Mouse (Mus musculus): Measurements from ENCODE around the gene Zfp664. TPM values are rescaled to one million over a fixed set of nuclear protein-coding genes. Genes with fewer than 3 reads are reported as not detected.

Zfp664 gene
- polyA plus RNA-seq, 1 experiment from 2014 or later, result 54.1 TPM

GRCm38 (mm10) chr5:124836621-124837020 lies 25.9 kb upstream of the Zfp664 start:
- H3K36me3 ChIP-seq (ENCODE audit: control insufficient read depth, insufficient read depth, low read length), result no peaks in the 10 kb centered on the region
- peaks cover 90% of the 10 kb centered on the region for H3K27me3 ChIP-seq (ENCODE audit: control insufficient read depth, insufficient read depth, low read length)
- no peak overlapping the region for H3K9ac ChIP-seq (ENCODE audit: low read length)
- ATAC-seq (ENCODE audit: insufficient number of reproducible peaks, insufficient read depth, low FRiP score, low read depth), result no peak
- H3K9me3 ChIP-seq (ENCODE audit: control insufficient read depth, low read length), result no peaks in the 10 kb centered on the region
- no peak overlapping the region for H3K4me2 ChIP-seq (ENCODE audit: low read length)
- H3K4me1 ChIP-seq (ENCODE audit: control insufficient read depth in 2 of 2, insufficient read depth in 2 of 2, low read length in 2 of 2), result peaks cover 0 to 14% of the 10 kb centered on the region in 2 experiments; a peak in 3 of 4 replicates
- H3K27ac ChIP-seq (replicated peaks in 1 of 2; ENCODE audit: control insufficient read depth in 1 of 2, insufficient read depth in 1 of 2, low read depth in 2 of 2, low read length in 2 of 2), result no peak overlapping the region
- WGBS, result 65% methylated on average over 4 of the region's 4 CpGs
- H3K4me3 ChIP-seq (ENCODE audit: control insufficient read depth in 1 of 2, insufficient read depth in 1 of 2, low read depth in 1 of 2, low read length in 2 of 2), result no peak overlapping the region

- Histone ChIP-seq H3K4me1 (ENCODE audit: control insufficient read depth in 2 of 2, insufficient read depth in 2 of 2, low read length in 2 of 2) (peaks cover 6 to 26% of the 10 kb centered on the region in 2 experiments), H3K4me2 (ENCODE audit: low read length) (peak overlapping the region; percentile 48), H3K36me3 (ENCODE audit: control insufficient read depth, insufficient read depth, low read length) (no peaks in the 10 kb centered on the region), H3K27me3 (ENCODE audit: control insufficient read depth, insufficient read depth, low read length) (peaks cover 80% of the 10 kb centered on the region), H3K27ac (replicated peaks in 1 of 2; ENCODE audit: control insufficient read depth in 1 of 2, insufficient read depth in 1 of 2, low read depth in 2 of 2, low read length in 2 of 2) (no peak overlapping the region), H3K4me3 (ENCODE audit: control insufficient read depth in 1 of 2, insufficient read depth in 1 of 2, low read depth in 1 of 2, low read length in 2 of 2) (no peak overlapping the region), H3K9me3 (ENCODE audit: control insufficient read depth, low read length) (no peaks in the 10 kb centered on the region), H3K9ac (ENCODE audit: low read length) (no peak overlapping the region)
- peak; percentile 55; the same call in 1 of the 2 replicates for ATAC-seq (ENCODE audit: insufficient number of reproducible peaks, insufficient read depth, low FRiP score, low read depth)
- 11% methylated on average over 7 of the region's 7 CpGs for WGBS
Observed at GRCm38 (mm10) chr5:124840202-124840601, 22.3 kb upstream of the Zfp664 start.

GRCm38 (mm10) chr5:124840669-124841068 lies 21.8 kb upstream of the Zfp664 start:
- Histone ChIP-seq H3K27ac (replicated peaks in 1 of 2; ENCODE audit: control insufficient read depth in 1 of 2, insufficient read depth in 1 of 2, low read depth in 2 of 2, low read length in 2 of 2) (no peak overlapping the region), H3K9ac (ENCODE audit: low read length) (no peak overlapping the region), H3K27me3 (ENCODE audit: control insufficient read depth, insufficient read depth, low read length) (peaks cover 76% of the 10 kb centered on the region), H3K36me3 (ENCODE audit: control insufficient read depth, insufficient read depth, low read length) (no peaks in the 10 kb centered on the region), H3K9me3 (ENCODE audit: control insufficient read depth, low read length) (no peaks in the 10 kb centered on the region), H3K4me1 (ENCODE audit: control insufficient read depth in 2 of 2, insufficient read depth in 2 of 2, low read length in 2 of 2) (peaks cover 6 to 27% of the 10 kb centered on the region in 2 experiments), H3K4me2 (ENCODE audit: low read length) (peak overlapping the region; percentile 48), H3K4me3 (ENCODE audit: control insufficient read depth in 1 of 2, insufficient read depth in 1 of 2, low read depth in 1 of 2, low read length in 2 of 2) (no peak overlapping the region)
- no peak for ATAC-seq (ENCODE audit: insufficient number of reproducible peaks, insufficient read depth, low FRiP score, low read depth)
- 49% methylated on average over 2 of the region's 2 CpGs for WGBS

- Histone ChIP-seq H3K36me3 (ENCODE audit: control insufficient read depth, insufficient read depth, low read length) (no peaks in the 10 kb centered on the region), H3K27ac (replicated peaks in 1 of 2; ENCODE audit: control insufficient read depth in 1 of 2, insufficient read depth in 1 of 2, low read depth in 2 of 2, low read length in 2 of 2) (no peak overlapping the region), H3K4me2 (ENCODE audit: low read length) (no peak overlapping the region), H3K27me3 (ENCODE audit: control insufficient read depth, insufficient read depth, low read length) (peaks cover 64% of the 10 kb centered on the region), H3K4me3 (ENCODE audit: control insufficient read depth in 1 of 2, insufficient read depth in 1 of 2, low read depth in 1 of 2, low read length in 2 of 2) (no peak overlapping the region), H3K4me1 (ENCODE audit: control insufficient read depth in 2 of 2, insufficient read depth in 2 of 2, low read length in 2 of 2) (peaks cover 6 to 27% of the 10 kb centered on the region in 2 experiments), H3K9ac (ENCODE audit: low read length) (no peak overlapping the region), H3K9me3 (ENCODE audit: control insufficient read depth, low read length) (no peaks in the 10 kb centered on the region)
- 62% methylated on average over 8 of the region's 8 CpGs for WGBS
- no peak for ATAC-seq (ENCODE audit: insufficient number of reproducible peaks, insufficient read depth, low FRiP score, low read depth)
Observed at GRCm38 (mm10) chr5:124843386-124843785, 19.1 kb upstream of the Zfp664 start.

- no peak overlapping the region for H3K4me3 ChIP-seq (ENCODE audit: control insufficient read depth in 1 of 2, insufficient read depth in 1 of 2, low read depth in 1 of 2, low read length in 2 of 2)
- no peaks in the 10 kb centered on the region for H3K9me3 ChIP-seq (ENCODE audit: control insufficient read depth, low read length)
- H3K9ac ChIP-seq (ENCODE audit: low read length), result no peak overlapping the region
- H3K27me3 ChIP-seq (ENCODE audit: control insufficient read depth, insufficient read depth, low read length), result peaks cover 64% of the 10 kb centered on the region
- 8% methylated on average over 4 of the region's 4 CpGs for WGBS
- H3K4me2 ChIP-seq (ENCODE audit: low read length), result no peak overlapping the region
- no peak for ATAC-seq (ENCODE audit: insufficient number of reproducible peaks, insufficient read depth, low FRiP score, low read depth)
- no peaks in the 10 kb centered on the region for H3K36me3 ChIP-seq (ENCODE audit: control insufficient read depth, insufficient read depth, low read length)
- H3K4me1 ChIP-seq (ENCODE audit: control insufficient read depth in 2 of 2, insufficient read depth in 2 of 2, low read length in 2 of 2), result peaks cover 6 to 24% of the 10 kb centered on the region in 2 experiments
- no peak overlapping the region for H3K27ac ChIP-seq (replicated peaks in 1 of 2; ENCODE audit: control insufficient read depth in 1 of 2, insufficient read depth in 1 of 2, low read depth in 2 of 2, low read length in 2 of 2)
Observed at GRCm38 (mm10) chr5:124844929-124845328, 17.6 kb upstream of the Zfp664 start.

- WGBS, result 79% methylated on average over 1 of the region's 1 CpGs
- H3K9ac ChIP-seq (ENCODE audit: low read length), result no peak overlapping the region
- H3K9me3 ChIP-seq (ENCODE audit: control insufficient read depth, low read length), result no peaks in the 10 kb centered on the region
- no peaks in the 10 kb centered on the region for H3K36me3 ChIP-seq (ENCODE audit: control insufficient read depth, insufficient read depth, low read length)
- H3K27me3 ChIP-seq (ENCODE audit: control insufficient read depth, insufficient read depth, low read length), result peaks cover 58% of the 10 kb centered on the region
- H3K4me2 ChIP-seq (ENCODE audit: low read length), result no peak overlapping the region
- peaks cover 6 to 13% of the 10 kb centered on the region in 2 experiments; a peak in 3 of 4 replicates for H3K4me1 ChIP-seq (ENCODE audit: control insufficient read depth in 2 of 2, insufficient read depth in 2 of 2, low read length in 2 of 2)
- ATAC-seq (ENCODE audit: insufficient number of reproducible peaks, insufficient read depth, low FRiP score, low read depth), result no peak
- no peak overlapping the region for H3K4me3 ChIP-seq (ENCODE audit: control insufficient read depth in 1 of 2, insufficient read depth in 1 of 2, low read depth in 1 of 2, low read length in 2 of 2)
- H3K27ac ChIP-seq (replicated peaks in 1 of 2; ENCODE audit: control insufficient read depth in 1 of 2, insufficient read depth in 1 of 2, low read depth in 2 of 2, low read length in 2 of 2), result no peak overlapping the region
Observed at GRCm38 (mm10) chr5:124847014-124847413, 15.5 kb upstream of the Zfp664 start.

- Histone ChIP-seq H3K4me2 (ENCODE audit: low read length) (no peak overlapping the region), H3K36me3 (ENCODE audit: control insufficient read depth, insufficient read depth, low read length) (no peaks in the 10 kb centered on the region), H3K27me3 (ENCODE audit: control insufficient read depth, insufficient read depth, low read length) (peaks cover 39% of the 10 kb centered on the region), H3K4me3 (ENCODE audit: control insufficient read depth in 1 of 2, insufficient read depth in 1 of 2, low read depth in 1 of 2, low read length in 2 of 2) (no peak overlapping the region), H3K9me3 (ENCODE audit: control insufficient read depth, low read length) (no peaks in the 10 kb centered on the region), H3K9ac (ENCODE audit: low read length) (no peak overlapping the region), H3K27ac (replicated peaks in 1 of 2; ENCODE audit: control insufficient read depth in 1 of 2, insufficient read depth in 1 of 2, low read depth in 2 of 2, low read length in 2 of 2) (no peak overlapping the region), H3K4me1 (ENCODE audit: control insufficient read depth in 2 of 2, insufficient read depth in 2 of 2, low read length in 2 of 2) (peaks cover 4 to 9% of the 10 kb centered on the region in 2 experiments; a peak in 3 of 4 replicates)
- no peak for ATAC-seq (ENCODE audit: insufficient number of reproducible peaks, insufficient read depth, low FRiP score, low read depth)
- WGBS, result 74% methylated on average over 3 of the region's 3 CpGs
Observed at GRCm38 (mm10) chr5:124848994-124849393, 13.5 kb upstream of the Zfp664 start.

- Histone ChIP-seq H3K27ac (replicated peaks in 1 of 2; ENCODE audit: control insufficient read depth in 1 of 2, insufficient read depth in 1 of 2, low read depth in 2 of 2, low read length in 2 of 2) (no peak overlapping the region), H3K4me2 (ENCODE audit: low read length) (no peak overlapping the region), H3K36me3 (ENCODE audit: control insufficient read depth, insufficient read depth, low read length) (no peaks in the 10 kb centered on the region), H3K9me3 (ENCODE audit: control insufficient read depth, low read length) (no peaks in the 10 kb centered on the region), H3K27me3 (ENCODE audit: control insufficient read depth, insufficient read depth, low read length) (peaks cover 29% of the 10 kb centered on the region), H3K4me3 (ENCODE audit: control insufficient read depth in 1 of 2, insufficient read depth in 1 of 2, low read depth in 1 of 2, low read length in 2 of 2) (no peak overlapping the region), H3K4me1 (ENCODE audit: control insufficient read depth in 2 of 2, insufficient read depth in 2 of 2, low read length in 2 of 2) (no peaks in the 10 kb centered on the region), H3K9ac (ENCODE audit: low read length) (no peak overlapping the region)
- ATAC-seq (ENCODE audit: insufficient number of reproducible peaks, insufficient read depth, low FRiP score, low read depth), result no peak
- WGBS, result 49% methylated on average over 4 of the region's 4 CpGs
Observed at GRCm38 (mm10) chr5:124851572-124851971, 10.9 kb upstream of the Zfp664 start.
